Mouse (Mus musculus): ENCODE data around the gene Clec9a. TPM values are rescaled to one million over a fixed set of nuclear protein-coding genes. Genes with fewer than 3 reads are reported as not detected.

The Clec9a gene
- polyA plus RNA-seq, 1 experiment from 2014 or later, result 0.33 TPM

DNA sequence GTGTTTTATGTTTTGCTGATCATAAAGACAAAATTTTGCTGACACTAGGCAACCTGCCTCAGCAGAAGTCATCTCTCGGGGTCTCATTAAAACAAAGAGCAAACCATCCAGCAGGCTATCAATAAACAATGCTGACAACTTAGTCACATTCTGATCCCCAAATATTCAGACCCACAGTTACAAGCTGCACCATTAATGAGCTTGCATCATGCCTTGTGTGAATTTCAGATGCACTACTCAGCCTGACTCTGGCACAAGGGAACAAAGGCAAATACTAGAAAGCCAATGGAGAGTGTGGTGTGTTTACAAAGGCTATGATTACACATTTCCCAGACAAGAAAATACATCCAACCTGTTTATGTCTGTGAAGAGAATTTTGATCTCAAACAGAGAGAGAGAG, 5.5 kb downstream of the Clec9a start:
- Histone ChIP-seq H3K27ac (no peak overlapping the region), H3K4me1 (replicated peaks; ENCODE audit: control insufficient read depth, insufficient read depth, low read length) (0 out of 2 replicates have a peak, but pooled peaks cover 3% of the 10 kb centered on the region), H3K27me3 (ENCODE audit: control insufficient read depth, insufficient read depth, low read length) (no peaks in the 10 kb centered on the region), H3K9ac (no peak overlapping the region), H3K36me3 (replicated peaks; ENCODE audit: control insufficient read depth, insufficient read depth) (no peaks in the 10 kb centered on the region), H3K4me3 (replicated peaks; ENCODE audit: low read length) (no peak overlapping the region), H3K4me2 (replicated peaks) (no peak overlapping the region), H3K9me3 (ENCODE audit: control insufficient read depth, low read length) (no peaks in the 10 kb centered on the region)
- WGBS, result 64% methylated on average over 1 of the region's 1 CpGs
- ATAC-seq (ENCODE audit: low FRiP score), result peak; percentile 51; the same call in 1 of the 2 replicates
- no peak for DNase-seq (ENCODE audit: low spot score)

DNA sequence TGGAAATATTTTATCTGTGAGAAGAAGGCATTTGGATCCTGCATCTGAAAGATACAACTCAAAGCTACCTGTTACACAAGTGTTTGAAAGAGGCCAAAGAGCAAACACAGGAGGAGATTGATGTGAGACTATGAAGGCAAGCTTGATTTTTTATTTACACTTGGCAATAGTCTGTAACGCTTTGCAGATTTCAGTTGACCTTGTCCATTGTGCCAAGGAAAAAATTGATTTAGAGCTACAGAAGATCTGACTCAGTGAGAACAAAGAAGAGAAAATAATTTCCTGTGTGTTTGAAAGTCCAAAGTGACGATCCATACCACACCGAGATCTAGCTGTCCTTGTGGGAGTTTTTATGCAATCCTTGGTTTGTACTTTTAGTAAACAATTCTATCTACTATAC, 13.6 kb downstream of the Clec9a start:
- no peak for DNase-seq (ENCODE audit: low spot score)
- WGBS, result 88% methylated on average over 3 of the region's 3 CpGs
- no peak for ATAC-seq (ENCODE audit: low FRiP score)
- no peak overlapping the region for H3K4me3 ChIP-seq (replicated peaks; ENCODE audit: low read length)
- no peaks in the 10 kb centered on the region for H3K27me3 ChIP-seq (ENCODE audit: control insufficient read depth, insufficient read depth, low read length)
- H3K27ac ChIP-seq, result no peak overlapping the region
- H3K9ac ChIP-seq, result no peak overlapping the region
- H3K9me3 ChIP-seq (ENCODE audit: control insufficient read depth, low read length), result no peaks in the 10 kb centered on the region
- H3K4me1 ChIP-seq (replicated peaks; ENCODE audit: control insufficient read depth, insufficient read depth, low read length), result no peaks in the 10 kb centered on the region
- H3K36me3 ChIP-seq (replicated peaks; ENCODE audit: control insufficient read depth, insufficient read depth), result no peaks in the 10 kb centered on the region
- no peak overlapping the region for H3K4me2 ChIP-seq (replicated peaks)

DNA sequence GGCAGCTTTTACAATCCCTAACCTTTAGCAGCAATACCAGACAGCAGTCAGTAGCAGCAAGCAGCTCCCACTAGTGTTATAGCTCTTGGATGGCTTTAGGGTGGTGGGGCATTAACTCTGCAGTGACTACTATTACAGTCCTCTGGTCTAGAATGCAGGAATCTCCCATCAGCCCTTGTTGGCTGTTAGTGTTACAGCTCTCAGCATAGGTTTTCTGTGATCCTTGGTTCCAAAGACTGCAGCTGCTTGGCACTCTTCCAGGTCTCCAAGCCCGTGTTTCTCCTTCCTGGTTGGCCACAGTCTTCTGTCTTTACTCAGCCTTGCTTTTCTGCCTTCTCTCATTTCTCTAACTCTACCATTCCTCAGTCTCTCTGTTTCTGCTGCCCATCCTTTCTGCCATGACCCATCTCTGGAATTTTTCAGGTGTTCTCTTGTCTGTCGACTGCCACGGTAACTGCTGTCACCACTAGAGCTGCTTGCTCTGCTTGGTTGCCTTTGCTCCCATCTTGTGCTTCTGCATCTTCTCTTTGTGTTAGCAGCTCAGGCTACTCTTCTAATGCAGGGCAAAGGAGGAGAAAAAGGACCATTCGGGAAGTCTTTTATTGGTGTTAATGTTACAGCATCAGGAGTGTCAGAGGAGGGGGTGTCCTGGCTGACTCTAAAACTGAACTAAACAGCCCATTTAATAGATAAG, 14.5 kb downstream of the Clec9a start:
- H3K9me3 ChIP-seq (ENCODE audit: control insufficient read depth, low read length), result no peaks in the 10 kb centered on the region
- H3K4me1 ChIP-seq (replicated peaks; ENCODE audit: control insufficient read depth, insufficient read depth, low read length), result no peaks in the 10 kb centered on the region
- H3K27ac ChIP-seq, result peak overlapping the region; percentile 6; the same call in 1 of the 2 replicates
- 62% methylated on average over 4 of the region's 4 CpGs for WGBS
- no peak overlapping the region for H3K4me3 ChIP-seq (replicated peaks; ENCODE audit: low read length)
- no peaks in the 10 kb centered on the region for H3K36me3 ChIP-seq (replicated peaks; ENCODE audit: control insufficient read depth, insufficient read depth)
- 0 out of 2 replicates have a peak, but pooled peaks have one; percentile 19 for ATAC-seq (ENCODE audit: low FRiP score)
- 0 out of 2 replicates have a peak overlapping the region, but pooled peaks have one; percentile 15 for H3K4me2 ChIP-seq (replicated peaks)
- no peak overlapping the region for H3K9ac ChIP-seq
- DNase-seq (ENCODE audit: low spot score), result no peak
- no peaks in the 10 kb centered on the region for H3K27me3 ChIP-seq (ENCODE audit: control insufficient read depth, insufficient read depth, low read length)

DNA sequence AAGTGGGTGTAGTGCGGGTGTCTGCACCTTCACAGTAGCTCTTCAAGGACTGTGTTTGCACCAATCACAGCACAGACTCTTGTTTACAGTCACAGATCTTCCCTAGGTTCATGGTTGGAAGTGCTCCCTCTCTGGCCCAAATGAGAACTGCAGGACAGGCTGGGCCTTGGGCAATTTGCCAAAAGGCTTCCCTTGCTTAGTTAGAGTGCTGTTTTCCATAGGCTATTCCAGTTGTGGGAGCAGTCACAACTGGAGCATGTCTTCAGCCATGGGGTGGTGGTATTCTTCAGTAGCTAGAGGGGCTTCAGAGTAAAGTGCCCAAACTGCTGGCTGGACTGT, 15.0 kb downstream of the Clec9a start:
- H3K4me2 ChIP-seq (replicated peaks), result no peak overlapping the region
- WGBS, result 11% methylated on average over 1 of the region's 1 CpGs
- no peak overlapping the region for H3K27ac ChIP-seq
- ATAC-seq (ENCODE audit: low FRiP score), result peak; percentile 87
- H3K4me3 ChIP-seq (replicated peaks; ENCODE audit: low read length), result no peak overlapping the region
- DNase-seq (ENCODE audit: low spot score), result peak; percentile 74
- no peaks in the 10 kb centered on the region for H3K36me3 ChIP-seq (replicated peaks; ENCODE audit: control insufficient read depth, insufficient read depth)
- H3K9me3 ChIP-seq (ENCODE audit: control insufficient read depth, low read length), result no peaks in the 10 kb centered on the region
- no peak overlapping the region for H3K9ac ChIP-seq
- H3K27me3 ChIP-seq (ENCODE audit: control insufficient read depth, insufficient read depth, low read length), result no peaks in the 10 kb centered on the region
- no peaks in the 10 kb centered on the region for H3K4me1 ChIP-seq (replicated peaks; ENCODE audit: control insufficient read depth, insufficient read depth, low read length)

DNA sequence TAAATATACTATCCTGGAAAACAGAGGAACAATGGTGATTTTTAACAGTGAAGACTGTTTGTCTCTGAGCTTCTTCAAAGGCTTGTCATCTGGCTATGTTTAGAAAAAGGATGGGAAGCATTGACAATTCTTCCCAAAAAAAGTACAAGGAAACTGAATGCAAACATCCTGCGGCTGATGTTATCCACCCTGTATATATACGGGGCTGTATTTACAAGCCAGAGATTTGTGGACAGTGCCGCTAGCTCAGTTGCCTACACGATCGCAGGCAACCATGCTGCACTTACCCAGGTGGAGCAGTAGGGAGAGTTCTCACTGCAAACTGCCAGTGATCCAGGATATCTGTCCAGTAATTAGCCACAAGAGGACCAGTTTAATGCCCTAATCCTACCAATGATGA, 16.6 kb downstream of the Clec9a start:
- H3K4me1 ChIP-seq (replicated peaks; ENCODE audit: control insufficient read depth, insufficient read depth, low read length), result no peaks in the 10 kb centered on the region
- no peak for DNase-seq (ENCODE audit: low spot score)
- H3K9ac ChIP-seq, result no peak overlapping the region
- H3K4me2 ChIP-seq (replicated peaks), result no peak overlapping the region
- ATAC-seq (ENCODE audit: low FRiP score), result no peak
- H3K27ac ChIP-seq, result no peak overlapping the region
- H3K9me3 ChIP-seq (ENCODE audit: control insufficient read depth, low read length), result no peaks in the 10 kb centered on the region
- no peak overlapping the region for H3K4me3 ChIP-seq (replicated peaks; ENCODE audit: low read length)
- H3K27me3 ChIP-seq (ENCODE audit: control insufficient read depth, insufficient read depth, low read length), result no peaks in the 10 kb centered on the region
- 84% methylated on average over 5 of the region's 5 CpGs for WGBS
- no peaks in the 10 kb centered on the region for H3K36me3 ChIP-seq (replicated peaks; ENCODE audit: control insufficient read depth, insufficient read depth)

DNA sequence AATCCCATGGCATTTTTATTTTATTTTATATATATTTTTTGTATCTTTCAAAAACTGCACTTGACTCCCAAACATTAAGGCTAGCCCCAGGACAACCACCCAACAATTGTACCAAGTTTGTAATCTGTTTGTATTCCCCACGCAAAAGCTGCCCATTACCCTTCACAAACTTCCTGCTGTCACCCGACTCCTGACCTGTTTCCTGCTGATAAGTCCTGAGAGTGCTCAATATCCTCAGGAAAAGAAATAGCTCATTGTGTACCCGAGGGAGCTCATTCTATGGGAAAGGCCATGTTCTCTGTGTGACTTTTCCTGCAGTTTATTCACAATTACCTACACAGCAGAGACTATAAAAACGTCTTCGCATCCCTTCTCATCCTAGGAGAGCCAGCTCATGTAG, 17.1 kb downstream of the Clec9a start:
- no peak overlapping the region for H3K27ac ChIP-seq
- no peak overlapping the region for H3K9ac ChIP-seq
- no peaks in the 10 kb centered on the region for H3K9me3 ChIP-seq (ENCODE audit: control insufficient read depth, low read length)
- ATAC-seq (ENCODE audit: low FRiP score), result no peak
- H3K4me3 ChIP-seq (replicated peaks; ENCODE audit: low read length), result no peak overlapping the region
- H3K4me1 ChIP-seq (replicated peaks; ENCODE audit: control insufficient read depth, insufficient read depth, low read length), result no peaks in the 10 kb centered on the region
- H3K4me2 ChIP-seq (replicated peaks), result no peak overlapping the region
- H3K27me3 ChIP-seq (ENCODE audit: control insufficient read depth, insufficient read depth, low read length), result no peaks in the 10 kb centered on the region
- WGBS, result 57% methylated on average over 5 of the region's 5 CpGs
- no peaks in the 10 kb centered on the region for H3K36me3 ChIP-seq (replicated peaks; ENCODE audit: control insufficient read depth, insufficient read depth)
- no peak for DNase-seq (ENCODE audit: low spot score)

DNA sequence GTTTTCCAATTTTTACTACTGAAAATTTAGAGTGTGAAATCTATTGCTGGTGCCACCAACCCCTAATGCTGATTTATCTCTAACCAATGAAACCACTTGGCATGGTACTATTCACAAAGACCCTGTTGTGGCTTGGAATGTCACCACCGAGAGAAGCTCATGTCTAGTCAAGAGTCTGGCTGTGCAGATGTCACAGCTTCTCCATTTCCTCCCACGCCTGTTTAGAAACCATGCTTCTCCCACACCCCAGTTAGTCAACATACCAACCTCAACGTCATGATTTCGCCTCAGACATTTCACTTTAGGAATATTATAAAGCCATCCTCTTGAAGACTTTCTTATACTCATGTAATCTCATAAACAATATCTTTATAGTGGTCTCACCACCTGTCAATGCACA, 18.6 kb downstream of the Clec9a start:
- Histone ChIP-seq H3K9ac (no peak overlapping the region), H3K27me3 (ENCODE audit: control insufficient read depth, insufficient read depth, low read length) (no peaks in the 10 kb centered on the region), H3K36me3 (replicated peaks; ENCODE audit: control insufficient read depth, insufficient read depth) (no peaks in the 10 kb centered on the region), H3K27ac (no peak overlapping the region), H3K9me3 (ENCODE audit: control insufficient read depth, low read length) (no peaks in the 10 kb centered on the region), H3K4me2 (replicated peaks) (no peak overlapping the region), H3K4me3 (replicated peaks; ENCODE audit: low read length) (no peak overlapping the region), H3K4me1 (replicated peaks; ENCODE audit: control insufficient read depth, insufficient read depth, low read length) (no peaks in the 10 kb centered on the region)
- DNase-seq (ENCODE audit: low spot score) (no peak), ATAC-seq (ENCODE audit: low FRiP score) (no peak)
- WGBS, result 86% methylated on average over 4 of the region's 4 CpGs

DNA sequence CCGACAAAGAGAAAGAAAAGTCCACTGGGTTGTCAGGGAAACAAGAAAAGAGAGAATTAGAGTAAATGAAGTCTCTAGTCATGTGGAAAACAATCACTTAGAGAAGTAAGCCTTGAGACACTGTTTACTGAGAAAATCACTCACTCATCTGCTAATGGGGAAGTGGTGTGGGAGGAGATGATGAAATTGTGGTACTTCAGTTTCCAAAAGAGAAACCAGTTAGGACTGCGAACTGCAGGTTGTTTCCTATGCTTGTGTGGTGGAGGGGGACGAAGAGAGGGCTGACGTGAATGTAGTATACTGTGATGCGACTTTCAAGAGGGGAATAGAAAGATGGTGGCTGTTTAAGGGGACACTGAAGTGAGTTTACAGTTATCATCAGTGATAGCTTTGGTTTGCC, 25.6 kb downstream of the Clec9a start:
- H3K4me1 ChIP-seq (replicated peaks; ENCODE audit: control insufficient read depth, insufficient read depth, low read length), result no peaks in the 10 kb centered on the region
- H3K9me3 ChIP-seq (ENCODE audit: control insufficient read depth, low read length), result no peaks in the 10 kb centered on the region
- H3K36me3 ChIP-seq (replicated peaks; ENCODE audit: control insufficient read depth, insufficient read depth), result no peaks in the 10 kb centered on the region
- no peak overlapping the region for H3K27ac ChIP-seq
- no peaks in the 10 kb centered on the region for H3K27me3 ChIP-seq (ENCODE audit: control insufficient read depth, insufficient read depth, low read length)
- DNase-seq (ENCODE audit: low spot score), result no peak
- WGBS, result 62% methylated on average over 5 of the region's 5 CpGs
- no peak overlapping the region for H3K9ac ChIP-seq
- no peak overlapping the region for H3K4me2 ChIP-seq (replicated peaks)
- no peak overlapping the region for H3K4me3 ChIP-seq (replicated peaks; ENCODE audit: low read length)
- ATAC-seq (ENCODE audit: low FRiP score), result no peak

DNA sequence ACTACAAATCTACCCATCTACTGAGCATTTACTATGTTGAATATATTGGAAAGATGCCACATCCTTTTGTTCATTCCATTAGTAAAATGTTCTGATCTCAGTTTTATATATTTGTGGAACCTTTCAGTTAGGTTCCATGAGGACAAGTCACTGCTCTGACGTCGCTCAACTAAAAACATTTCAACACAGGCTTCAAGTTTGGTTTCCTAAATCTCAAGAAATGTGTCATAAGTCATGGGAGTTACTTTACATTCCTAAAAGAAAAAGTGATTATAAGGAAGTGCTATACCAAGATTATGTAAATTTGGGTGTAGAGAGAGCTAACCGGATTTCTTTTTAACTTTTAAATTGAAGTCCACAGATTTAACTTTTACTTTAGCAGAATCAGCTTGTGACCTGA, 27.4 kb downstream of the Clec9a start:
- no peak for ATAC-seq (ENCODE audit: low FRiP score)
- 92% methylated on average over 3 of the region's 3 CpGs for WGBS
- no peaks in the 10 kb centered on the region for H3K9me3 ChIP-seq (ENCODE audit: control insufficient read depth, low read length)

DNA sequence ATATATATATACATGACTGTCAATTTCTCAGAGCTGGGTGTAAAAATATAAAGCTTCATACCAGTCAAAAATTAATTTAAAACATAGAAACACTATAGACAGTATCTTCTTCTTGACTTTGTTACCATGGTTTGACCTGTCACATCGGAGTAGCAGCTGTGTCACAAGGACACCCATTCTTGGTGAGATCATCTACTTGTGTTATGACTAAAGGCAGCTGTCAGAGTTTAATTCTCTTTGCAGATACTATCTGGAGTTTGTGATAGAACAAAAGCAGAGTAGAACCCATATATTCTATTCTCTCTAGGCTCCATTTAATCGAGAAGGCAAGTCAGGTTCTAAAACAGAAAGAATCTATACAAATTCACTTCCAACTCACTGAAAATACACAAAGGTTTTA, 29.4 kb downstream of the Clec9a start:
- DNase-seq (ENCODE audit: low spot score), result no peak
- H3K36me3 ChIP-seq (replicated peaks; ENCODE audit: control insufficient read depth, insufficient read depth), result no peaks in the 10 kb centered on the region
- no peak for ATAC-seq (ENCODE audit: low FRiP score)
- H3K4me2 ChIP-seq (replicated peaks), result no peak overlapping the region
- 85% methylated on average over 2 of the region's 2 CpGs for WGBS
- H3K27me3 ChIP-seq (ENCODE audit: control insufficient read depth, insufficient read depth, low read length), result no peaks in the 10 kb centered on the region
- no peak overlapping the region for H3K9ac ChIP-seq
- no peaks in the 10 kb centered on the region for H3K9me3 ChIP-seq (ENCODE audit: control insufficient read depth, low read length)
- no peak overlapping the region for H3K4me3 ChIP-seq (replicated peaks; ENCODE audit: low read length)
- no peak overlapping the region for H3K27ac ChIP-seq
- no peaks in the 10 kb centered on the region for H3K4me1 ChIP-seq (replicated peaks; ENCODE audit: control insufficient read depth, insufficient read depth, low read length)

More for the DNA sequence above, 27.4 kb downstream of the Clec9a start:
- Histone ChIP-seq H3K4me2 (replicated peaks) (no peak overlapping the region), H3K4me1 (replicated peaks; ENCODE audit: control insufficient read depth, insufficient read depth, low read length) (no peaks in the 10 kb centered on the region), H3K4me3 (replicated peaks; ENCODE audit: low read length) (no peak overlapping the region), H3K36me3 (replicated peaks; ENCODE audit: control insufficient read depth, insufficient read depth) (no peaks in the 10 kb centered on the region), H3K27ac (no peak overlapping the region), H3K9ac (no peak overlapping the region), H3K27me3 (ENCODE audit: control insufficient read depth, insufficient read depth, low read length) (no peaks in the 10 kb centered on the region)
- no peak for DNase-seq (ENCODE audit: low spot score)

Measured in hindbrain, embryonic 14.5 days (tissue).